Mouse (Mus musculus) embryonic fibroblast, embryonic 13.5 days (primary cell): ENCODE measurements around the gene Fmod.

Experiments used
- CTCF ChIP-seq: IDR thresholded peaks from 2 replicates; pipeline ENCODE4 v1.5.1; 2011; ENCODE audit warnings: mild to moderate bottlenecking, control low read depth, low read length, moderate library complexity, borderline replicate concordance; ENCODE audit not compliant: insufficient read depth
- POLR2A ChIP-seq: IDR thresholded peaks from 2 replicates; pipeline ENCODE4 v1.6.1; 2011; ENCODE audit warnings: low read depth, mild to moderate bottlenecking, control low read depth, low read length, moderate library complexity

- TF ChIP-seq CTCF: no peak
- no peak for TF ChIP-seq POLR2A
Measured at GRCm38 (mm10) chr1:134055058-134055457, 18.0 kb downstream of the Fmod start.
